Mouse (Mus musculus) lung, postnatal 0 days (tissue): ENCODE results near the gene Nisch. TPM values are rescaled to one million over a fixed set of nuclear protein-coding genes. Genes with fewer than 3 reads are reported as not detected.

Experiments
- ATAC-seq: fragments of 200-750 bp; cut with Nextera tagmentation; 2 replicates; pipeline ENCODE4 v1.8.0; 2017; ENCODE audit warnings: moderate library complexity
- DNase-seq: peaks from one replicate; pipeline ENCODE4 v3.0.0-alpha.2; 2016; ENCODE audit warnings: low spot score
- H3K27ac ChIP-seq: fragments of 300-500 bp; sonication (generic); 2 replicates; pipeline ENCODE4 v1.5.1; 2014; ENCODE audit warnings: antibody characterized with exemption, mild to moderate bottlenecking, low read length, mixed read lengths
- H3K27me3 ChIP-seq: fragments of 300-500 bp; sonication (generic); replicated peaks from 2 replicates; pipeline ENCODE4 v1.6.1; 2014; ENCODE audit warnings: low read length, mixed read lengths; ENCODE audit not compliant: insufficient read depth
- H3K36me3 ChIP-seq: fragments of 300-500 bp; sonication (generic); 2 replicates; pipeline ENCODE4 v1.6.1; 2014; ENCODE audit warnings: low read length, mixed read lengths; ENCODE audit not compliant: insufficient read depth
- H3K4me1 ChIP-seq: fragments of 300-500 bp; sonication (generic); 2 replicates; pipeline ENCODE4 v1.6.1; 2014; ENCODE audit warnings: antibody characterized with exemption, low read depth, low read length, mixed read lengths; ENCODE audit not compliant: insufficient read depth
- H3K4me2 ChIP-seq: fragments of 300-500 bp; sonication (generic); replicated peaks from 2 replicates; pipeline ENCODE4 v1.6.1; 2014; ENCODE audit warnings: low read depth, mild to moderate bottlenecking, low read length, moderate library complexity, mixed read lengths
- H3K4me3 ChIP-seq: fragments of 300-500 bp; sonication (generic); 2 replicates; pipeline ENCODE4 v1.5.1; 2014; ENCODE audit warnings: low read depth, low read length
- H3K9ac ChIP-seq: fragments of 300-500 bp; sonication (generic); replicated peaks from 2 replicates; pipeline ENCODE4 v1.6.1; 2014; ENCODE audit warnings: low read depth, mild to moderate bottlenecking
- H3K9me3 ChIP-seq: fragments of 300-500 bp; sonication (generic); 2 replicates; pipeline ENCODE4 v1.6.1; 2016; ENCODE audit warnings: low read length, mixed read lengths
- CTCF ChIP-seq: IDR thresholded peaks from 2 replicates; pipeline ENCODE4 v1.5.1; 2016; ENCODE audit warnings: antibody characterized with exemption, mild to moderate bottlenecking
- EP300 ChIP-seq: IDR thresholded peaks from 2 replicates; pipeline ENCODE4 v1.6.1; 2016; ENCODE audit warnings: antibody characterized with exemption, mild to moderate bottlenecking, control low read depth
- WGBS: fragments of 180-500 bp; shearing (Covaris S2); extraction: QIAGEN DNeasy Blood & Tissue Kit; methylation state at CpG from one replicate; pipeline ENCODE4 v1.1.7; 2014; 5-methylcytosine and 5-hydroxymethylcytosine counted together
- polyA plus RNA-seq: library from polyadenylated mRNA; unstranded; fragments of >200 nt; fragmentation: Nextera tagmentation; extraction: Ambion mirVana; gene quantifications from 2 replicates; pipeline ENCODE4 v1.2.1, GENCODE M21; 2015

The Nisch gene
- polyA plus RNA-seq, 1 experiment from 2014 or later: 196 TPM

DNA sequence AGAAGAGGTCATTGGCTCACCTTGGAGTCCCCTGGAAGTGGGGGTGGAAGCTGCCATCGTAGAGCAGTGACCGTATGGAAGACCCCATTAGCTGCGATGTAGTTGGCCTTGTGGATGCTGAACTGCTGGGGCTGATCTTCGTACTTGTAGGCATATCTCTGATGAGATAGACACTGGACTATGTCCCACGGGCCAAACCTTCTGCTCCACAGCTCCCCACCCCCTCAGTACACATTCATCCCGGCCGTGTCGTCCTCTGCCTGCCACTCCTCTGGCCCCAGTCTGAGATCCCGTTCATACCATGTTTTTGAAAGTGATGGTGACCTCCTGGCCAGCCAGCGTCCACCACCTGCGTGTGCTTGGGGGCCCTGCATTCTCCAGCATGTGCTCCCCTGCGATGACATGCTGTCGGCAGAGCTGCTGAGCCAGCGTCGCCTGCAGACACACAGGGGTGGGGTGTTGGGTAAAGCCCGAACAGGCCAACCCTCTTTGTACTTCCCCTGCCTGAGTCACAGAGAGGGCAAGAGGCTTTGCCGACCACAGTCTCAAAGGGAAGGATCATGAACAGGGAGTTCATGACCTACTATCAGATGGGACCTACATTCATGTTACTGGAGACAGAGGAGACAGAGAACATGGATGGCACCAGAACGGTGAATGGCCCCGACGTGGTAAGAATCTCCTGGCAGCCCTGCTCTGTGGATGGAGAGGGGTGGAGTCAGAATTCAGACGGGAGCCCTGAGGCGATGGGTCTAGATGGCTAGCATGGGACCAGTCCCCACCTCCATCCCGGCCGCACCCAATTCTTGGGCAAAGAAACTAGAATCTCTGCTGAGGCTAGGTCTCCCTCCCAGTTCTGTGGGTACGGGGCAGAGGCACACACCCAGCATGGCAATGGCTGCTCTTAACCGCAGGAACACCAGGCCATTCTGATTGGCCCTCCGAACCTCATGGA lies 56.3 kb downstream of the Nisch start:
- no peaks in the 10 kb centered on the region for H3K27me3 ChIP-seq
- DNase-seq: peak; percentile 34
- H3K4me1 ChIP-seq: no peaks in the 10 kb centered on the region; the same call in none of the 2 replicates
- TF ChIP-seq CTCF: no peak
- TF ChIP-seq EP300: no peak
- H3K36me3 ChIP-seq: no peaks in the 10 kb centered on the region
- ATAC-seq: peak; percentile 48
- no peak overlapping the region for H3K4me3 ChIP-seq
- 56% methylated on average over 27 of the region's 27 CpGs for WGBS
- no peak overlapping the region for H3K9ac ChIP-seq
- no peak overlapping the region for H3K27ac ChIP-seq
- no peak overlapping the region for H3K4me2 ChIP-seq
- no peaks in the 10 kb centered on the region for H3K9me3 ChIP-seq

DNA sequence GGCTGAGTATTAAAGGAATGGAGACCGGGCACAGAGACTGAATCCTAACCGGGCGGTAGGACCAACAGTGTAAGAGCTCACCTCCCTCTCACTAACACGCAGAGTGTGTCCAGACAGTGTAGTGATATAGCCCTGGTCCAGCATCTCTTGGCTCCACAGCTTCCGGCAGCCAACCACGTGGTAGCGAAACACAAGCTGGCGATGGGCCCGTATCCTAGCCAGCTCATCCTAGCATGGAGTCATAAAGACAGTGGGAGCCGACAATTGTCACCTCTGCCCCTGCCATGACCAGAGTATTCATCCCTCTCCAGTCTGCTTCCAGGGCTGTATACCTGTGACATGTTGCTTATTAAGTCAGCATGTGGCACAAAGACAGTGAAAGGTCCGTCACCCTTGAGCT lies 71.1 kb downstream of the Nisch start:
- H3K9ac ChIP-seq: no peak overlapping the region
- TF ChIP-seq CTCF (no peak), EP300 (no peak)
- no peak overlapping the region for H3K4me2 ChIP-seq
- WGBS: 86% methylated on average over 11 of the region's 11 CpGs
- no peak overlapping the region for H3K4me3 ChIP-seq
- DNase-seq (no peak), ATAC-seq (no peak)
- no peaks in the 10 kb centered on the region for H3K4me1 ChIP-seq
- no peak overlapping the region for H3K27ac ChIP-seq
- H3K27me3 ChIP-seq: no peaks in the 10 kb centered on the region
- peaks cover 8% of the 10 kb centered on the region; the same call in 1 of the 2 replicates for H3K36me3 ChIP-seq
- H3K9me3 ChIP-seq: no peaks in the 10 kb centered on the region

DNA sequence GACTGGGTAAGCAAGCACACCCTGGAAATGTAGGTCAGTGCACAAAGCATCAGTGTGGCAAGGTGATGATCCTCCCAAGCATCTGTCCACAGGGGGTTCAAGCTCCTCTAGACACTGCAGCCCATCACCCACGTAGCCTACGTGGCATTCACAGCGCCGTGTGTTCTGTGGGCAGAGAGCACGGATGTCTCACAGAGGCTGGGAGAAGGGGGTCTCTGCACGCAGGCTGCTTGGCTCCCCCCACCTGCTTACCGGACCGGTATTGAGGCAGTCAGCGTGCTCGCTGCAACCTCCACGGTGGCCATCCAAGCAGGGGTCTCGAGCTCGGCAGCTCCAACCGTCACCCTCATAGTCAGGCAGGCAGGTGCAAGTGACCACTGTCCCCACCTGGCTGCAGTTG lies 75.7 kb downstream of the Nisch start:
- H3K27ac ChIP-seq: no peak overlapping the region
- H3K4me1 ChIP-seq: no peaks in the 10 kb centered on the region
- no peaks in the 10 kb centered on the region for H3K9me3 ChIP-seq
- H3K9ac ChIP-seq: no peak overlapping the region
- no peak for DNase-seq
- no peak overlapping the region for H3K4me2 ChIP-seq
- WGBS: 95% methylated on average over 14 of the region's 14 CpGs
- TF ChIP-seq CTCF (no peak), EP300 (no peak)
- peaks cover 18% of the 10 kb centered on the region; the same call in 1 of the 2 replicates for H3K36me3 ChIP-seq
- no peaks in the 10 kb centered on the region for H3K27me3 ChIP-seq
- no peak for ATAC-seq
- H3K4me3 ChIP-seq: no peak overlapping the region

DNA sequence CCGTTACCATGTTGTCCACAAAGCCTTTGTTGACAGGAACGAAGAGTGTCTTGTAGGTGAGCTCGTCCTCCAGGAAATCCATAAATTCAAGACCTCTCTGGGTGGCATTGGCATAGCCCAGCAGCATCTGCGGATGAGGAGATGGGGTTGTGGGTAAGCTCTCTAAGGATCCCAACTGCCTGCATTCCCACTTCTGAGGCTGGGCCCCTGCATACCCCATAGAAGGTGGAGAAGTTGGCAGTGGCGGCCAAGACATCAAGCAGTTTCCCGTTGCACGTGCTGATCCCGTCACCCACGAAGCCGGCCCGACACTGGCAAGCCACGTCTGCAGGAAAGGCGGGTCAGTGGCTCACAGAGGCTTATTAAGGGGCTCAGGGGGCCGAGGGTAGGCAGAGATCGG lies 76.6 kb downstream of the Nisch start:
- peaks cover 24% of the 10 kb centered on the region; the same call in 1 of the 2 replicates for H3K36me3 ChIP-seq
- DNase-seq (no peak), ATAC-seq (no peak)
- no peaks in the 10 kb centered on the region for H3K9me3 ChIP-seq
- no peak for TF ChIP-seq EP300
- no peak for TF ChIP-seq CTCF
- H3K4me2 ChIP-seq: no peak overlapping the region
- no peaks in the 10 kb centered on the region for H3K4me1 ChIP-seq
- H3K27ac ChIP-seq: no peak overlapping the region
- no peaks in the 10 kb centered on the region for H3K27me3 ChIP-seq
- 87% methylated on average over 15 of the region's 15 CpGs for WGBS
- no peak overlapping the region for H3K4me3 ChIP-seq
- no peak overlapping the region for H3K9ac ChIP-seq

DNA sequence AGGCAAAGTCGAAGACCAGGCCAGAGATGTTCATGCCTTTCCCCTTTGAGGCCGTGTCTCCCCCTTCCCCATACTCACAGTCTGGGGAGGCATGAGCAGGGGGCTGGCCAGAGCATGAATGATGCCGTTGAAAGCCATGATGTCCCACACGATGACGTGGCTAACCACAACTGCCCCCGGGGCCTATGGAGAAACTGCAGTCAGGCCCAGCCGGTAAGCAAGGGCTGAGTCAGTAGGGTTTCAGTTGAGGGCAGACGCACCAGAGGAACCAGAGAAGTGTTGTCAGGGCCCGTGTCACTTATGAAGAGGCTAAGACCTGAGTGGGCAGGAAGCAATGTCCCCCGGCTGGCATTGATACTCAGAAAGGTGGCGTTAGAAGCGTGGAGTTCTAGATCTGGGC lies 77.1 kb downstream of the Nisch start:
- no peaks in the 10 kb centered on the region for H3K4me1 ChIP-seq
- H3K9ac ChIP-seq: no peak overlapping the region
- H3K9me3 ChIP-seq: no peaks in the 10 kb centered on the region
- ATAC-seq: no peak
- peaks cover 24% of the 10 kb centered on the region; the same call in 1 of the 2 replicates for H3K36me3 ChIP-seq
- no peak for DNase-seq
- no peak overlapping the region for H3K27ac ChIP-seq
- H3K4me3 ChIP-seq: no peak overlapping the region
- WGBS: 80% methylated on average over 12 of the region's 12 CpGs
- no peak overlapping the region for H3K4me2 ChIP-seq
- no peak for TF ChIP-seq EP300
- no peak for TF ChIP-seq CTCF
- no peaks in the 10 kb centered on the region for H3K27me3 ChIP-seq

DNA sequence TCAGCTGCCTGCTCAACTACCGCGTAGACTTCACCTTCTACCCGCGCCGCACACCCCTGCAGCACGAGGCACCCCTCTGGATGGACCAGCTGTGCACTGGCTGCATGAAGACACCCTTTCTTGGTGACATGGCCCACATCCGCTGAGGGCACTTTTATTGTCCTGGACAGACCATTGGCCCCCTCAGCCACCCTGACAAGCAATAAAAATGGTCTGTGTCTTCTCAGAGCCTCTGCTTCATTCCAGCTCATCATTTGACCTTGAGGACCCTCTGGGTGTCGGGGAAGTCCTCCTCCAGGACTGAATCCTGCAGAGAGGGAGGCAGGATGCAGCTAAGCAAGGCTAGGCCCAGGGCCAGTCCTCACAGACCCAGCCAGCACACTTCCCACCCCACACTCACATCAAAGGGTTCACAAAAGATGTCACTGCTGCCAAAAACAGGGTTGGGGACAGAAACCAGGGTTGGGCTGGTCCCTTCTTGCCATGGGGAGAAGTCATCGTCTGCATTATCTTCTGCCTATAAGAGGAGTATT lies 77.8 kb downstream of the Nisch start:
- Histone ChIP-seq H3K36me3 (peaks cover 24% of the 10 kb centered on the region; the same call in 1 of the 2 replicates), H3K27me3 (no peaks in the 10 kb centered on the region), H3K9me3 (no peaks in the 10 kb centered on the region), H3K4me3 (no peak overlapping the region), H3K4me2 (no peak overlapping the region), H3K4me1 (peaks cover 5% of the 10 kb centered on the region; the same call in 1 of the 2 replicates), H3K9ac (no peak overlapping the region), H3K27ac (no peak overlapping the region)
- no peak for TF ChIP-seq CTCF
- no peak for TF ChIP-seq EP300
- DNase-seq (peak; percentile 36), ATAC-seq (peak; percentile 25; the same call in 1 of the 2 replicates)
- WGBS: 84% methylated on average over 9 of the region's 9 CpGs
